Mouse (Mus musculus) hindbrain, embryonic 12.5 days (tissue): ENCODE results near the gene Slbp. TPM values are rescaled to one million over a fixed set of nuclear protein-coding genes. Genes with fewer than 3 reads are reported as not detected.

Experiments used
- polyA plus RNA-seq: library from polyadenylated mRNA; unstranded; fragments of >200 nt; fragmentation: Nextera tagmentation; extraction: Ambion mirVana; gene quantifications from 2 replicates; pipeline ENCODE4 v1.2.1, GENCODE M21; 2016

Slbp gene
- polyA plus RNA-seq, 1 experiment from 2014 or later: 186 TPM

Other genes with a start within 250 kb of the Slbp start
- 2.8 and 3.2 TPM in 2 replicates for gene Nkx1-1, start 218.6 kb downstream of the Slbp start, polyA plus RNA-seq
- gene Fam53a, start 22.9 kb downstream of the Slbp start, polyA plus RNA-seq: 42.3 and 50.8 TPM in 2 replicates
- gene Gm9903, start 22.6 kb downstream of the Slbp start, polyA plus RNA-seq: 0.35 and 1.3 TPM in 2 replicates
- gene Tacc3, start 5.6 kb upstream of the Slbp start, polyA plus RNA-seq: 161 TPM in 2 replicates
- gene Tmem129, start 5.8 kb upstream of the Slbp start, polyA plus RNA-seq: 33.3 and 33.8 TPM in 2 replicates
- 63.6 and 68.4 TPM in 2 replicates for gene Fgfr3, start 69.1 kb upstream of the Slbp start, polyA plus RNA-seq
- gene Letm1, start 130.2 kb upstream of the Slbp start, polyA plus RNA-seq: 57.3 and 58.0 TPM in 2 replicates
- 98.9 and 104 TPM in 2 replicates for gene Nsd2, start 168.2 kb upstream of the Slbp start, polyA plus RNA-seq